Mouse (Mus musculus) WW6 (cell line): ENCODE measurements around the gene Klf12.

Experiments used
- DNase-seq: peaks from one replicate; pipeline ENCODE4 v3.0.0-alpha.2; 2013; ENCODE audit warnings: low read depth, low spot score

Gene Klf12

DNA sequence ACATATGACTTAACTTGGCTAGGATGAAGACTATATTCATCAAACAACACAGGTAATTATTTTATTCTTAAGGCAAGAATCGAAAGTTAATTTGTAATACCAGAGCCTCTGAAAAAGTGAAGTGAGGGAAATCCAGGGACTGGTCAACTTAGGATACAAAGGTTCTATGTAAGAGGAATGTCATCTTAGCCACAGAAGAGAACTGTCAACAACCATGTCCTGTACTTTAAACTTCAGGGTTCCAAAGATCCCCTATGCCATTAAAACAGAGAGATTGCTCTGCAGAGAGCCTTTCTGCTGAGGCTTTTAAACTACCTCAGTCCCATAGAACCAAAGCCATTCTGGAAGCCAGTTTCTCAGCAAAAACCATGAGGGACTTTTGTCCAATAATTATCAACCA, 144.1 kb downstream of the Klf12 start:
- no peak for DNase-seq

- DNase-seq = no peak
Measured at GRCm38 (mm10) chr14:100134304-100134703, 150.2 kb downstream of the Klf12 start.

GRCm38 (mm10) chr14:100132479-100132878, 152.0 kb downstream of the Klf12 start:
- no peak for DNase-seq

GRCm38 (mm10) chr14:100126126-100126525, 158.4 kb downstream of the Klf12 start:
- DNase-seq = no peak

DNA sequence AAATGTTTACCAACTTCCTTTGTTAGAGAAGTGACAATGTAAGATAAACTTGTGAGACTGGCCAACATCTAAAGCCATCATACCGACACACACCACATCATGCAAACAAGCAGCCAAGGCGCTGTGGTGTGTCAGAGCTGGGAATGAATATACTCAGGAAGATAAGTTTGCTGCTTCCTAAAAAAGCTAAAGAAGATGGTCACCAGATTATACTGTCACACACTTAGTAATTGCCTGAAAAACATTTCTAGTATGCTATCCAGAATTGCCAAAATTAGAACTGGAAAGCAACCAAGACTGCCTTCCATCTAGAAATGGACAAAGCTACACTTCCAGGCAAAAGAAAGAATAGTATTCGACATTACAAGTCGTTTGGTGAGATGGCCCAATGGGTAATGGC, 163.4 kb downstream of the Klf12 start:
- no peak for DNase-seq

- no peak for DNase-seq
Measured at GRCm38 (mm10) chr14:100119866-100120265, 164.6 kb downstream of the Klf12 start.

- DNase-seq = no peak
Measured at GRCm38 (mm10) chr14:100113419-100113818, 171.1 kb downstream of the Klf12 start.

DNA sequence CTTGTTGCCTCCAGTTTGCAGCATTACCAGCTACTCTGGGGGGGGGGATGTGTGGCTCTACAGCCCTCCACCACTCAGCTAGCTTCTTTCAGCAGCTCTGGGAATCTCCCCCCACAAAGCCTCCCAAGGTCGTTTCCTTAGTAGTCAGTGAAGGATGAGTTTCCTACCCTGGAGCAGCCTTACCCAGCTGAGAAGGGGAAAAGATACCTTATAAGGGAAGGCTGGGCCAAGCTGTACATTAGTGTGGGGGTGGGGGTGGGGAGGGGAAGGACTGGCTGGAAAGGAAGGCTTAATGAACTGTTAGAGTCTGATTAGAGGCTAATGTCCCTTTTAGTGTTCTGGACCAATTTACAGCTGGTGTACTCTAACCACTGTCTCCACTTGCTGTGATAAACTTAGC, 172.7 kb downstream of the Klf12 start:
- DNase-seq = no peak

- DNase-seq = no peak
Measured at GRCm38 (mm10) chr14:100109563-100109962, 174.9 kb downstream of the Klf12 start.

DNA sequence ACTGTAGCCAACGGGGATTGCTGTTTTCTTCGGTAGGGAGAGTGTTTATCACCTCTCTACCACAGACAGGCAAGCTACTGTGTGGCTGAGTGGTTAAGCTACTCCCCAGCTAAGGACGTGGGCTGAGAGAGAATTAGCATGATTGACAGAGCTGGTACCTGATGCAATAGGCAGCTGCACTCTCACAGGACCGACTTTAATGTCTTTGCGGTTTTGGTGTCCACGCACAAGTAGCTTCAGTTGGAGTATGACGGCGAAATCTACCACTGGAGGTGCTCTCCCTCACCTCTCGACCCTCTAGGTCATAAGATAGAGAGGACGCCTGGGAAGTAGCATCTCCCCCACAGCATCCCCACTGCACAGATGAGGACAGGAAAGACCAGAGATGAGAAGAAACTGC, 178.9 kb downstream of the Klf12 start:
- DNase-seq = no peak

DNA sequence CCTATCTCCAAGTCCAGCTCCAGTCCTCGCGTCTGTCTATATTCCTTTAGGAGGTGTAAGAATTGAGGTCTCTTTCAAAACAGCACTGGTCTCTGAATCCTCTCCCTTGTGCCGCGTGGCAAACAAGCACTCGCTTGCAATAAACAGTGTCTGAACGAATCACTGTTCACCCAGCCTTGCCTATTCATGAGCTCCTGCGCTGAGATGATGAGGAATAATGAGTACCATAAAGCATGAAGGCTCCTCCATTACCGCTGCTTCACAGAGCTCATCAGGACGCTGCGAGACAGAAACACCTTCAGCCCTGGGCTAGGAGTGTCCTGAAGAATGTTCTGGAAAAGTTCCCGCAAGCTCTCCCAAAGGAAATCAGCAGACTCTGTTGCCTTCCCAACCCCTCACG, 179.7 kb downstream of the Klf12 start:
- no peak for DNase-seq

DNA sequence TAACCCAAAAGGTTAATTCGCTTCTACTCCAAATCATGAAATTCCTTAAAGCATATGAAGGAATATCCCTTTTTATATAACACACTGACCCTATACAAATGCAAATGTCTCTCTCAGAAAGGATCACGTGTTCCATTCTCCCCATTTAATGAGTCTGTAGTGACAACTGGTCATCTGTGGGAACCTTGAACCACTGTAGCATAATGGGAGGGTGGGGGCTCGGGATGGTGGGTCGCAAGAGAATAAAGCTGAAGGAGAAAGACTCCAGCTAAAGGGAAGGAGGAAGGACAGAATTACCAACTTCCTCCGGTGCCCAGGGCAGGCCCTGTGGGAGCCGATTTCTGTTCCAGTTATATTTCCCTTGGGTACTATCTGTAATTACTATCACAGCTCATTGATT, 180.7 kb downstream of the Klf12 start:
- no peak for DNase-seq

- no peak for DNase-seq
Measured at GRCm38 (mm10) chr14:100097208-100098189, 187.0 kb downstream of the Klf12 start.

- DNase-seq = no peak
Measured at GRCm38 (mm10) chr14:100095730-100096129, 188.7 kb downstream of the Klf12 start.

GRCm38 (mm10) chr14:100090517-100090916, 194.0 kb downstream of the Klf12 start:
- DNase-seq = no peak

- DNase-seq = no peak
Measured at GRCm38 (mm10) chr14:100079620-100080019, 204.9 kb downstream of the Klf12 start.

GRCm38 (mm10) chr14:100072431-100073195, 211.9 kb downstream of the Klf12 start:
- DNase-seq = no peak

DNA sequence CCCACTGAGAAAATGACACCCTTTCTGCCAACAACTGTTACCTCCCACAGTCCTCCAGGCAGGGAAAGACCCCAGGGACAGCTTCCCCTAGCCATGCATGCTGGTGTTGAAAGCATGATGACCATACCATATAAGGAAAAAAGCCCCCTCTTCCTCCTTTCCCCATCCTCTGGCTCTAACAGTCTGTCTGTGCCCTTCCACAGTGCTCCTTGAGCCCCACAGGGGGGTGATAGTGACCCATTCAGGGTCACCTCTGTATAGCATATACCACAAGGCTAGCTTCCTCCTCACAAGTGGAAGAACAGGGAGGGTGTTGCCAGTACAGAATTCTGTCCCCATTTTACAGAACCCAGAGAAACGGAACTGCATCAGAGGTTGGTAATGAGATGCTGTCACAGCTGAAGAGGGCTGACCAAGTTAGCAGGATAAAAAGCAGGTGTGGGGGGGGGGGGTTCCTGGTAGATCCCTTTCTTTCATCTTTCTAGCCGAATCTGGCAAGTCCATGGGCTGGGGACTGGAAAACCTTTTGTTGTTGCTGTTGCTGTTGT, 214.9 kb downstream of the Klf12 start:
- no peak for DNase-seq

GRCm38 (mm10) chr14:100068715-100069114, 215.8 kb downstream of the Klf12 start:
- no peak for DNase-seq

DNA sequence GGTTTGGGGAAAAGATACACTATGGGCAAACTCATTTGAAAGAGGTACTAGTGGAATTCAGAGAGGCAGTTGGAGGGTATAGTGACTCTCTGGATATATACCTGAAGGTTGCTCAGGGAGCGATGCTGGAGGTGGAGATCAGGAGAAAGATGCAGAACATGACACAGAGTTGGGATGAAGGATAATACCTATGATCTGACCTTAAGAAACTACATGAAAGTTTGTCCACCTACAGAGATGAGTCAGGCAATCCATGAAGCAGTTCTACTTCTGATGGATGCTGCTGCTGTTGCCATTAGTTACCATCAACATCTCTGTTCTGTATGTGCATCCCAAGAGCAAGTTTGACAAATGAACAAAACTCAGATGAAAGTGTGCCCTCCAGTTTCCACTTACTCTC, 222.0 kb downstream of the Klf12 start:
- DNase-seq = no peak

- no peak for DNase-seq
Measured at GRCm38 (mm10) chr14:100054150-100054549, 230.3 kb downstream of the Klf12 start.

GRCm38 (mm10) chr14:100053456-100053855, 231.0 kb downstream of the Klf12 start:
- no peak for DNase-seq
